Comparison of ENCODE assay signal across 23 mouse cellular contexts in genomic region chr19:41388242-41388641, GRCm38 (mm10). TPM values are rescaled to one million over a fixed set of nuclear protein-coding genes. Genes with fewer than 3 reads are reported as not detected.
DNase-seq lines count a peak whose midpoint lies in the region; ATAC-seq lines count a peak whose summit lies in the region.
"Had no signal": no experiment of that assay in that cellular context is flagged by ENCODE, and none has a peak within 500 bp of the region (broad histone marks: within the 10 kb centered on the region; RNA-seq: fewer than 3 reads in every experiment).

No protein-coding gene starts in this region.

- H3K9me3 ChIP-seq in liver, embryonic 16.5 days (replicated peaks; ENCODE audit: control insufficient read depth, low read length) = no peaks in the 10 kb centered on the region
- H3K9me3 ChIP-seq in midbrain, embryonic 14.5 days (ENCODE audit: control insufficient read depth, low read length) = no peaks in the 10 kb centered on the region
- H3K9me3 ChIP-seq: embryonic facial prominence, embryonic 10.5 days; forebrain, embryonic 13.5 days; heart, embryonic 15.5 days; hindbrain, embryonic 15.5 days had no signal

- H3K27me3 ChIP-seq in liver, embryonic 16.5 days (ENCODE audit: control insufficient read depth, insufficient read depth, low read depth, low read length) = no peaks in the 10 kb centered on the region; the same call in 1 of the 2 replicates
- H3K27me3 ChIP-seq in midbrain, embryonic 14.5 days (ENCODE audit: control insufficient read depth, insufficient read depth, low read length) = no peaks in the 10 kb centered on the region
- H3K27me3 ChIP-seq: CH12.LX had no signal

- DNase-seq in adrenal gland, adult 2 months = peak; percentile 69
- DNase-seq in adrenal gland, postnatal 4 days (ENCODE audit: low spot score in 2 of 2) = no peak
- DNase-seq in liver = no peak
- DNase-seq in adrenal gland, postnatal 36 days = peak; percentile 25 to 44
- DNase-seq in frontal cortex, postnatal 25 days (ENCODE audit: low spot score in 2 of 2) = no peak
- DNase-seq in midbrain, embryonic 14.5 days = no peak
- DNase-seq: cerebellum, adult 18-20 months; cerebellum, adult 9-11 months; cerebellum, postnatal 36 days; forebrain, postnatal 0 days; gastrocnemius, adult 2 months; gastrocnemius, postnatal 25 days; heart, postnatal 36 days had no signal

- no peak overlapping the region for H3K27ac ChIP-seq in liver, embryonic 16.5 days (ENCODE audit: low read length)
- no peak overlapping the region for H3K27ac ChIP-seq in midbrain, embryonic 14.5 days (replicated peaks; ENCODE audit: low read depth, low read length)
- H3K27ac ChIP-seq: embryonic facial prominence, embryonic 10.5 days; forebrain, embryonic 13.5 days; gastrocnemius, adult 2 months; heart, embryonic 15.5 days; hindbrain, embryonic 15.5 days had no signal

- no peak overlapping the region for H3K9ac ChIP-seq in liver, embryonic 16.5 days (ENCODE audit: low read depth, low read length)
- H3K9ac ChIP-seq in midbrain, embryonic 14.5 days (replicated peaks; ENCODE audit: low read length) = no peak overlapping the region
- H3K9ac ChIP-seq: forebrain, embryonic 13.5 days; forebrain, postnatal 0 days; heart, embryonic 15.5 days; hindbrain, embryonic 15.5 days had no signal

- H3K36me3 ChIP-seq in liver, embryonic 16.5 days (ENCODE audit: control insufficient read depth, insufficient read depth) = no peaks in the 10 kb centered on the region
- H3K36me3 ChIP-seq in midbrain, embryonic 14.5 days (ENCODE audit: control insufficient read depth, insufficient read depth, low read length) = no peaks in the 10 kb centered on the region
- H3K36me3 ChIP-seq: embryonic facial prominence, embryonic 10.5 days; heart, embryonic 15.5 days; hindbrain, embryonic 15.5 days had no signal

- H3K4me3 ChIP-seq in liver, embryonic 16.5 days (ENCODE audit: low read depth, low read length) = no peak overlapping the region
- H3K4me3 ChIP-seq in midbrain, embryonic 14.5 days (replicated peaks; ENCODE audit: low read depth, low read length) = no peak overlapping the region
- H3K4me3 ChIP-seq: embryonic facial prominence, embryonic 10.5 days; forebrain, embryonic 13.5 days; gastrocnemius, adult 2 months; heart, embryonic 15.5 days; hindbrain, embryonic 15.5 days had no signal

- peaks cover 7% of the 10 kb centered on the region for H3K4me1 ChIP-seq in liver, embryonic 16.5 days (ENCODE audit: control insufficient read depth, low read depth, low read length)
- 0 out of 2 replicates have a peak, but pooled peaks cover 6% of the 10 kb centered on the region for H3K4me1 ChIP-seq in midbrain, embryonic 14.5 days (ENCODE audit: control insufficient read depth, insufficient read depth, low read length)

- peak; percentile 67 for ATAC-seq in liver, embryonic 16.5 days (ENCODE audit: low read depth)
- peak; percentile 48 for ATAC-seq in neutrophil, adult 5-6 weeks (ENCODE audit: extremely low read depth, insufficient number of reproducible peaks, low FRiP score, poor library complexity, severe bottlenecking)
- no peak for ATAC-seq in midbrain, embryonic 14.5 days (ENCODE audit: low FRiP score, low TSS enrichment)
- ATAC-seq: activated CD4-positive, CD25-positive, alpha-beta regulatory T cell, adult 4 months; forebrain, embryonic 13.5 days; forebrain, postnatal 0 days; intestine, embryonic 16.5 days had no signal

- WGBS in liver, embryonic 16.5 days (ENCODE audit: insufficient replicate concordance) = 69% methylated on average over 7 of the region's 7 CpGs
- 93% methylated on average over 7 of the region's 7 CpGs for WGBS in midbrain, embryonic 14.5 days

- H3K4me2 ChIP-seq in liver, embryonic 16.5 days (ENCODE audit: low read depth, low read length) = no peak overlapping the region
- no peak overlapping the region for H3K4me2 ChIP-seq in midbrain, embryonic 14.5 days (ENCODE audit: low read length)
- H3K4me2 ChIP-seq: forebrain, embryonic 13.5 days; heart, embryonic 11.5 days; heart, embryonic 15.5 days; hindbrain, embryonic 15.5 days had no signal

RNA-seq across cellular contexts. Expression of gene Pik3ap1, which starts 3.3 kb away (rescaled TPM):
- total RNA-seq in adrenal gland, adult 2 months (2021) = 10 to 100 TPM in 1 of 2 experiments, 1 to 10 TPM in 1; 6.5 to 37.2 TPM
- polyA plus RNA-seq in adrenal gland, adult 2 months (2012; rRNA removed) = 3.6 and 4.5 TPM in 2 replicates
- total RNA-seq in adrenal gland, postnatal 4 days (2021) = 1 to 10 TPM; 6.6 to 6.7 TPM
- polyA plus RNA-seq in liver, embryonic 16.5 days (2015; fragmentation: Nextera tagmentation; extraction: Ambion mirVana) = 14.9 and 17.9 TPM in 2 replicates
- 10 to 100 TPM in 1 of 2 experiments, 1 to 10 TPM in 1; 9.1 to 19.5 TPM for total RNA-seq in adrenal gland, postnatal 36 days (2021)
- total RNA-seq in neutrophil, adult 5-6 weeks (2017) = 103 and 110 TPM in 2 replicates
- 1.1 and 2.9 TPM in 2 replicates for polyA plus RNA-seq in midbrain, embryonic 14.5 days (2014; fragmentation: Nextera tagmentation; extraction: Ambion mirVana)

Comparison
In these comparisons a context has a peak if more than half of its experiments do, and no peak if none do; other contexts are left out.
1. DNase-seq: peak in adrenal gland, adult 2 months (single experiment) and adrenal gland, postnatal 36 days (2 of 2); none in adrenal gland, postnatal 4 days (0 of 2), liver (single experiment), frontal cortex, postnatal 25 days (0 of 2) and midbrain, embryonic 14.5 days (single experiment).